8 mouse cellular contexts compared by ENCODE assay signal in genomic region chr5:103972379-103972778, GRCm38 (mm10). TPM values are rescaled to one million over a fixed set of nuclear protein-coding genes. Genes with fewer than 3 reads are reported as not detected.
DNase-seq lines count a peak whose midpoint lies in the region; ATAC-seq lines count a peak whose summit lies in the region.
"Had no signal": no experiment of that assay in that cellular context is flagged by ENCODE, and none has a peak within 500 bp of the region (broad histone marks: within the 10 kb centered on the region; RNA-seq: fewer than 3 reads in every experiment).

No protein-coding gene starts in this region.

- H3K4me3 ChIP-seq in intestine, embryonic 14.5 days (ENCODE audit: low read depth, low read length) = no peak overlapping the region

- no peak overlapping the region for H3K9ac ChIP-seq in intestine, embryonic 14.5 days (ENCODE audit: low read length)

- no peaks in the 10 kb centered on the region for H3K36me3 ChIP-seq in intestine, embryonic 14.5 days (ENCODE audit: control insufficient read depth, insufficient read depth, low read length)

- peak; percentile 23 for ATAC-seq in activated CD4-positive, CD25-positive, alpha-beta regulatory T cell, adult 4 months
- ATAC-seq in intestine, embryonic 14.5 days (replicated peaks; ENCODE audit: low FRiP score, low TSS enrichment, low read depth) = no peak
- ATAC-seq: hindbrain, embryonic 16.5 days had no signal

- no peak overlapping the region for H3K27ac ChIP-seq in intestine, embryonic 14.5 days (ENCODE audit: low read depth)

- H3K9me3 ChIP-seq in intestine, embryonic 14.5 days (ENCODE audit: control insufficient read depth, low read length) = no peaks in the 10 kb centered on the region

- H3K4me2 ChIP-seq in intestine, embryonic 14.5 days (ENCODE audit: low read length) = peak overlapping the region; percentile 14; the same call in 1 of the 2 replicates

- no peaks in the 10 kb centered on the region for H3K4me1 ChIP-seq in intestine, embryonic 14.5 days (replicated peaks; ENCODE audit: control insufficient read depth, insufficient read depth, low read length)

- no peaks in the 10 kb centered on the region for H3K27me3 ChIP-seq in intestine, embryonic 14.5 days (replicated peaks; ENCODE audit: control insufficient read depth, insufficient read depth, low read length)

- 59% methylated on average over 19 of the region's 19 CpGs for WGBS in intestine, embryonic 14.5 days

- DNase-seq in kidney, postnatal 4 days = peak; percentile 16 to 26
- DNase-seq in kidney, postnatal 14 days = no peak
- peak; percentile 37 for DNase-seq in intestine, embryonic 14.5 days (ENCODE audit: low spot score)
- DNase-seq in natural killer cell, adult 2 months (ENCODE audit: low spot score in 2 of 2) = peak; percentile 18 to 38
- no peak for DNase-seq in cerebellum, postnatal 10 days
- no peak for DNase-seq in adrenal gland, postnatal 14 days

RNA-seq across cellular contexts. Expression of gene Hsd17b13, which starts 4.8 kb away (rescaled TPM):
- polyA plus RNA-seq in activated CD4-positive, CD25-positive, alpha-beta regulatory T cell, adult 4 months (2017; shearing (Covaris generic)) = not detected
- polyA plus RNA-seq in intestine, embryonic 14.5 days (2014; fragmentation: Nextera tagmentation; extraction: Ambion mirVana) = 1.9 and 4.6 TPM in 2 replicates
- 3.9 and 81.6 TPM in 2 replicates for total RNA-seq in adrenal gland, postnatal 14 days (2021)
- polyA plus RNA-seq: hindbrain, embryonic 16.5 days had no signal

RNA-seq across cellular contexts. Expression of gene Hsd17b11, which starts 49.3 kb away (rescaled TPM):
- 1 to 10 TPM; 2.9 to 3.9 TPM for polyA plus RNA-seq in activated CD4-positive, CD25-positive, alpha-beta regulatory T cell, adult 4 months (2017; shearing (Covaris generic))
- 6.2 and 6.5 TPM in 2 replicates for polyA plus RNA-seq in intestine, embryonic 14.5 days (2014; fragmentation: Nextera tagmentation; extraction: Ambion mirVana)
- total RNA-seq in adrenal gland, postnatal 14 days (2021) = 51.0 and 60.5 TPM in 2 replicates

Comparison
In these comparisons a context has a peak if more than half of its experiments do, and no peak if none do; other contexts are left out.
1. DNase-seq: peak in kidney, postnatal 4 days (2 of 2), intestine, embryonic 14.5 days (single experiment) and natural killer cell, adult 2 months (2 of 2); none in kidney, postnatal 14 days (single experiment), cerebellum, postnatal 10 days (0 of 2) and adrenal gland, postnatal 14 days (single experiment).